In the genomic region with DNA sequence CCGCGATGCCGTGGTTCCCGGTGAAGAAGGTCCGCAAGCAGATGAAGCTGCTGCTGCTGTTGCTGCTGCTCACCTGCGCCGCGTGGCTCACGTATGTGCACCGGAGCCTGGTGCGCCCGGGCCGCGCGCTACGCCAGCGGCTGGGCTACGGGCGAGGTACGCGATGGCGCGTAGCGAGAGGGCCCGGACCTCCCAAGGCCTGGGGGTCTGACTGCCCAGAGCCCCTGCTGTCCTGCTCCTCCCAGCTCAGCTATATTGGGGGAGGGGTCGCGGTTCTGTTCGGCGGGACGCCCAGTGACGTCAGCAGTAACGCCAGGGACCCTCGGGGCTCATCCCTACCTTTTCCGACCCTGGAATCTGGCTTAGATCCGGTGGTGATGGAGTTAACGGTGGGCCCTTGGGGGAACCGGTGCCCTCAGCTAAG, we compare ENCODE assay signal across 7 mouse cellular contexts. TPM values are rescaled to one million over a fixed set of nuclear protein-coding genes. Genes with fewer than 3 reads are reported as not detected.
DNase-seq lines count a peak whose midpoint lies in the region; ATAC-seq lines count a peak whose summit lies in the region.

No protein-coding gene starts in this region.

- peaks cover 12% of the 10 kb centered on the region for H3K4me1 ChIP-seq in neural tube, embryonic 11.5 days (ENCODE audit: control insufficient read depth, insufficient read depth, low read length)

- peak overlapping the region; percentile 79 for H3K4me3 ChIP-seq in neural tube, embryonic 11.5 days (ENCODE audit: low read depth, low read length)

- intact Hi-C loops in gastrocnemius, postnatal 14 days (cut with DNase I; ENCODE audit: low total_unique reads), result no loop called here

- peak overlapping the region; percentile 75 for H3K27ac ChIP-seq in neural tube, embryonic 11.5 days (ENCODE audit: low read depth, low read length)

- no peaks in the 10 kb centered on the region for H3K9me3 ChIP-seq in neural tube, embryonic 11.5 days (ENCODE audit: control insufficient read depth, low read length)

- WGBS in neural tube, embryonic 11.5 days, result 0% methylated on average over 37 of the region's 37 CpGs

- ATAC-seq in neural tube, embryonic 11.5 days (ENCODE audit: insufficient read depth, low FRiP score, low TSS enrichment), result peak; percentile 72
- ATAC-seq in frontal cortex, adult (ENCODE audit: low TSS enrichment), result no peak

- H3K9ac ChIP-seq in neural tube, embryonic 11.5 days (ENCODE audit: low read length), result peak overlapping the region; percentile 90

- H3K27me3 ChIP-seq in neural tube, embryonic 11.5 days (ENCODE audit: control insufficient read depth, insufficient read depth, low read length), result no peaks in the 10 kb centered on the region

- DNase-seq in right cerebral cortex, postnatal 10 days (ENCODE audit: low spot score in 2 of 2), result peak; percentile 64 to 65
- DNase-seq in right cerebral cortex, postnatal 36 days (ENCODE audit: low spot score in 2 of 2), result no peak
- DNase-seq in embryo, embryonic 11 days, result peak; percentile 56
- DNase-seq in induced T-regulatory cell, adult 2 months (ENCODE audit: low read depth), result peak; percentile 59
- DNase-seq in neural tube, embryonic 11.5 days (ENCODE audit: low spot score), result peak; percentile 58
- no peak for DNase-seq in gastrocnemius, postnatal 14 days

- peak overlapping the region; percentile 92 for H3K4me2 ChIP-seq in neural tube, embryonic 11.5 days (ENCODE audit: low read depth)

- H3K36me3 ChIP-seq in neural tube, embryonic 11.5 days (ENCODE audit: control insufficient read depth, insufficient read depth, low read length), result peaks cover 7% of the 10 kb centered on the region; the same call in 1 of the 2 replicates

RNA-seq across cellular contexts. Expression of a gene that starts 0.4 kb away (rescaled TPM):
- 14.5 and 17.1 TPM in 2 replicates for polyA plus RNA-seq in neural tube, embryonic 11.5 days (2014; fragmentation: Nextera tagmentation; extraction: Ambion mirVana)
- under 1 TPM in 1 of 2 experiments, not detected in 1; 0.23 TPM for total RNA-seq in gastrocnemius, postnatal 14 days (2021)

RNA-seq across cellular contexts. Expression of a gene that starts 16.7 kb away (rescaled TPM):
- 2.3 and 2.7 TPM in 2 replicates for polyA plus RNA-seq in neural tube, embryonic 11.5 days (2014; fragmentation: Nextera tagmentation; extraction: Ambion mirVana)
- total RNA-seq in gastrocnemius, postnatal 14 days (2021), result not detected

RNA-seq across cellular contexts. Expression of a gene that starts 32.4 kb away (rescaled TPM):
- polyA plus RNA-seq in neural tube, embryonic 11.5 days (2014; fragmentation: Nextera tagmentation; extraction: Ambion mirVana), result not detected in 2 replicates
- total RNA-seq in gastrocnemius, postnatal 14 days (2021), result not detected

RNA-seq across cellular contexts. Expression of a gene that starts 39.1 kb away (rescaled TPM):
- 2.4 and 3.1 TPM in 2 replicates for polyA plus RNA-seq in neural tube, embryonic 11.5 days (2014; fragmentation: Nextera tagmentation; extraction: Ambion mirVana)
- total RNA-seq in gastrocnemius, postnatal 14 days (2021), result 1 to 10 TPM; 2.8 to 3.2 TPM

RNA-seq across cellular contexts. Expression of a gene that starts 43.6 kb away (rescaled TPM):
- not detected in 2 replicates for polyA plus RNA-seq in neural tube, embryonic 11.5 days (2014; fragmentation: Nextera tagmentation; extraction: Ambion mirVana)
- not detected for total RNA-seq in gastrocnemius, postnatal 14 days (2021)

Comparison
In these comparisons a context has a peak if more than half of its experiments do, and no peak if none do; other contexts are left out.
1. DNase-seq: peak in right cerebral cortex, postnatal 10 days (2 of 2), embryo, embryonic 11 days (single experiment), induced T-regulatory cell, adult 2 months (single experiment) and neural tube, embryonic 11.5 days (single experiment); none in right cerebral cortex, postnatal 36 days (0 of 2) and gastrocnemius, postnatal 14 days (single experiment).